Mouse (Mus musculus): ENCODE data around the gene Gm10644. TPM values are rescaled to one million over a fixed set of nuclear protein-coding genes. Genes with fewer than 3 reads are reported as not detected.

Gm10644 gene
- polyA plus RNA-seq, 1 experiment from 2014 or later = 1.1 TPM

DNA sequence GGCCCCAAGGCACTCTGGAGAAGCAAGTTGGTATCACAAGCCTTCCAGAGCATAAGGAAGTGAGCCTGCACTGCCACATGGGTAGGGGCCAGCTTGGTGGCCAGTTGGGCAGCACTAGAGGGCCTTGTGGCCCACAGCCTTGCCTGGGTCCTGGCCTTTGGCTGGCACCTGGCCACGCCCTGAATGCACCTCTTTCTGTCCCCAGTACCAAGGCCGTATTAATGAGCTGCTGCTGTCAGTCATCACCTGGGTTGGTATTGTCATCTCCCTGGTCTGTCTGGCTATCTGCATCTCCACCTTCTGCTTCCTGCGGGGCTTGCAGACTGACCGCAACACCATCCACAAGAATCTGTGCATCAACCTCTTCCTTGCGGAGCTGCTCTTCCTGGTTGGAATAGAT is 20.8 kb downstream of the Gm10644 start:
- no peak overlapping the region for H3K9ac ChIP-seq (replicated peaks; ENCODE audit: low read depth, low read length)
- WGBS = 88% methylated on average over 5 of the region's 5 CpGs
- H3K4me3 ChIP-seq (ENCODE audit: low read depth, low read length) = no peak overlapping the region
- H3K4me1 ChIP-seq (ENCODE audit: control insufficient read depth, insufficient read depth, low read length) = no peaks in the 10 kb centered on the region
- peaks cover 93% of the 10 kb centered on the region for H3K36me3 ChIP-seq (ENCODE audit: control insufficient read depth, insufficient read depth, low read length)
- H3K27me3 ChIP-seq (ENCODE audit: control insufficient read depth, insufficient read depth, low read length) = no peaks in the 10 kb centered on the region
- no peak overlapping the region for H3K4me2 ChIP-seq (ENCODE audit: low read depth, low read length)
- H3K9me3 ChIP-seq (ENCODE audit: control insufficient read depth, low read length) = no peaks in the 10 kb centered on the region
- ATAC-seq (ENCODE audit: low read depth) = no peak
- H3K27ac ChIP-seq (ENCODE audit: low read depth, low read length) = no peak overlapping the region

- no peaks in the 10 kb centered on the region for H3K9me3 ChIP-seq (ENCODE audit: control insufficient read depth, low read length)
- no peaks in the 10 kb centered on the region for H3K27me3 ChIP-seq (ENCODE audit: control insufficient read depth, insufficient read depth, low read length)
- H3K27ac ChIP-seq (ENCODE audit: low read depth, low read length) = no peak overlapping the region
- H3K9ac ChIP-seq (replicated peaks; ENCODE audit: low read depth, low read length) = no peak overlapping the region
- H3K4me1 ChIP-seq (ENCODE audit: control insufficient read depth, insufficient read depth, low read length) = no peaks in the 10 kb centered on the region
- H3K36me3 ChIP-seq (ENCODE audit: control insufficient read depth, insufficient read depth, low read length) = peaks cover 59% of the 10 kb centered on the region
- no peak overlapping the region for H3K4me2 ChIP-seq (ENCODE audit: low read depth, low read length)
- ATAC-seq (ENCODE audit: low read depth) = no peak
- H3K4me3 ChIP-seq (ENCODE audit: low read depth, low read length) = no peak overlapping the region
- 69% methylated on average over 7 of the region's 7 CpGs for WGBS
Measured at GRCm38 (mm10) chr8:83926266-83926665, 28.7 kb downstream of the Gm10644 start.

DNA sequence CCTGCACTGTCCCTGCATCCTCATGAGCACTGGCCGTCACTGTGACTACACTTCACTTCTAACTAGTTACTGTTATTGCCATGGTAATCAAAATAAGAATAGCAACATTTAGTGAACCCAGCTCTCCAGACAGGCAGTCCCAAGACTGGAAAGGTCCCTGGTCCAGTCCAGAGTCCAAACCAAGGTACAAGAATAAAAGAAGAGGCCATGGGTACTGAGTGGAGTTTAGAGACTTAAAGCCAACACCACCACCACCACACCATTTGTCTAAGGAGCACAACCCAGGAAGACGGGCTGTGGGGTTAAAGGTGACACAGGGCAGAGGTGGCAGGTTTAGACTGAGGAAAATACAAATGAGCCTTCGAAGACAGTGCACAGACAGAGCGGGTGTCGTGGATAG is 30.4 kb downstream of the Gm10644 start:
- H3K27ac ChIP-seq (ENCODE audit: low read depth, low read length) = no peak overlapping the region
- ATAC-seq (ENCODE audit: low read depth) = no peak
- 84% methylated on average over 5 of the region's 5 CpGs for WGBS
- H3K27me3 ChIP-seq (ENCODE audit: control insufficient read depth, insufficient read depth, low read length) = no peaks in the 10 kb centered on the region
- no peak overlapping the region for H3K9ac ChIP-seq (replicated peaks; ENCODE audit: low read depth, low read length)
- no peaks in the 10 kb centered on the region for H3K9me3 ChIP-seq (ENCODE audit: control insufficient read depth, low read length)
- peaks cover 49% of the 10 kb centered on the region for H3K36me3 ChIP-seq (ENCODE audit: control insufficient read depth, insufficient read depth, low read length)
- no peak overlapping the region for H3K4me2 ChIP-seq (ENCODE audit: low read depth, low read length)
- no peak overlapping the region for H3K4me3 ChIP-seq (ENCODE audit: low read depth, low read length)
- H3K4me1 ChIP-seq (ENCODE audit: control insufficient read depth, insufficient read depth, low read length) = no peaks in the 10 kb centered on the region

GRCm38 (mm10) chr8:83922727-83923126 is 32.3 kb downstream of the Gm10644 start:
- no peak for ATAC-seq (ENCODE audit: low read depth)
- 95% methylated on average over 8 of the region's 8 CpGs for WGBS
- Histone ChIP-seq H3K27ac (ENCODE audit: low read depth, low read length) (no peak overlapping the region), H3K27me3 (ENCODE audit: control insufficient read depth, insufficient read depth, low read length) (no peaks in the 10 kb centered on the region), H3K4me3 (ENCODE audit: low read depth, low read length) (no peak overlapping the region), H3K9me3 (ENCODE audit: control insufficient read depth, low read length) (no peaks in the 10 kb centered on the region), H3K9ac (replicated peaks; ENCODE audit: low read depth, low read length) (no peak overlapping the region), H3K4me2 (ENCODE audit: low read depth, low read length) (no peak overlapping the region), H3K36me3 (ENCODE audit: control insufficient read depth, insufficient read depth, low read length) (peaks cover 39% of the 10 kb centered on the region), H3K4me1 (ENCODE audit: control insufficient read depth, insufficient read depth, low read length) (no peaks in the 10 kb centered on the region)

- H3K27ac ChIP-seq (ENCODE audit: low read depth, low read length) = no peak overlapping the region
- H3K36me3 ChIP-seq (ENCODE audit: control insufficient read depth, insufficient read depth, low read length) = peaks cover 39% of the 10 kb centered on the region
- no peaks in the 10 kb centered on the region for H3K9me3 ChIP-seq (ENCODE audit: control insufficient read depth, low read length)
- no peak overlapping the region for H3K9ac ChIP-seq (replicated peaks; ENCODE audit: low read depth, low read length)
- no peaks in the 10 kb centered on the region for H3K27me3 ChIP-seq (ENCODE audit: control insufficient read depth, insufficient read depth, low read length)
- WGBS = 71% methylated on average over 3 of the region's 3 CpGs
- no peak overlapping the region for H3K4me3 ChIP-seq (ENCODE audit: low read depth, low read length)
- no peak overlapping the region for H3K4me2 ChIP-seq (ENCODE audit: low read depth, low read length)
- no peaks in the 10 kb centered on the region for H3K4me1 ChIP-seq (ENCODE audit: control insufficient read depth, insufficient read depth, low read length)
- peak; percentile 49 for ATAC-seq (ENCODE audit: low read depth)
Measured at GRCm38 (mm10) chr8:83921558-83921957, 33.4 kb downstream of the Gm10644 start.

DNA sequence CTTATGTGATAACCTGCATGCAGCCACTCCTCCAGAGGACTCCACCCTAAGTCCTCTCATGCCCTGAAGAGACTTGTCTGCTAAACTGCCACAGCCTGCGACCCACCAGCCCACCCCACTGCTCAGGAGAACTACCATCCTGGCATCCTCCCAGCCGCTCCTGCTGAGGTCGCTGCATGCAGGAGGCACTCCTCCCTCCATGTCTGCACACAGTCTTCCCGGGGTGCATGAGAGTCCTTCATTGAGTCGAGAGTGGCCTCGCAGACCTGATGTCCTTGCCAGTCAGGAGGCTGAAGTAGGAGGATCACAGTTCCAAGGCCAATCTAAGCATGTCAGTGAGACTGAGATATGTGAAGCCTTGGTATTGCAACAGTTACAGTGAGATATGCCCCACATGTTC is 37.4 kb downstream of the Gm10644 start:
- Histone ChIP-seq H3K27me3 (ENCODE audit: control insufficient read depth, insufficient read depth, low read length) (no peaks in the 10 kb centered on the region), H3K36me3 (ENCODE audit: control insufficient read depth, insufficient read depth, low read length) (peaks cover 15% of the 10 kb centered on the region), H3K4me2 (ENCODE audit: low read depth, low read length) (no peak overlapping the region), H3K27ac (ENCODE audit: low read depth, low read length) (no peak overlapping the region), H3K4me3 (ENCODE audit: low read depth, low read length) (no peak overlapping the region), H3K4me1 (ENCODE audit: control insufficient read depth, insufficient read depth, low read length) (no peaks in the 10 kb centered on the region; the same call in none of the 2 replicates), H3K9me3 (ENCODE audit: control insufficient read depth, low read length) (no peaks in the 10 kb centered on the region), H3K9ac (replicated peaks; ENCODE audit: low read depth, low read length) (no peak overlapping the region)
- no peak for ATAC-seq (ENCODE audit: low read depth)
- 82% methylated on average over 6 of the region's 6 CpGs for WGBS

DNA sequence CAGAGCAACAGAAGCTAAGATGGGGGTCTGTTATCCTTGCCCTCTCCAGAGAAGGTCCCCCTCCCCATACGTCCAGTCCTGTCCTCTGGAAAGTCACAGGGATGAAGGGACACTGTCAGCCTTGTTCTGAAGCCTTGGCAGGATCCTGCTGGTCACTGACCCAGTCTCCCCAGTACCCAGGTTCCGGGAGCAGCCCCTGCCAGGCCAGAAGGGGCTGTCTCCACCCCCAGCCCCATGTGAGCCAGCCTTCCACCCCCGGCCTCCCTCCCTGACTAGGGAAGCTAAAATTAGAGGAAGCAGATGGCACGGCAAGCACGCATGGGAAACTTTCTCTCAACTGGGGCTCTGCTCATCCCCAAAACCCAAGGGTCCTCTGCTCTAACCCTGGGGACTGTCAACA is 39.0 kb downstream of the Gm10644 start:
- Histone ChIP-seq H3K27me3 (ENCODE audit: control insufficient read depth, insufficient read depth, low read length) (no peaks in the 10 kb centered on the region), H3K27ac (ENCODE audit: low read depth, low read length) (no peak overlapping the region), H3K9me3 (ENCODE audit: control insufficient read depth, low read length) (no peaks in the 10 kb centered on the region), H3K4me1 (ENCODE audit: control insufficient read depth, insufficient read depth, low read length) (peaks cover 2% of the 10 kb centered on the region), H3K4me3 (ENCODE audit: low read depth, low read length) (no peak overlapping the region), H3K4me2 (ENCODE audit: low read depth, low read length) (no peak overlapping the region), H3K9ac (replicated peaks; ENCODE audit: low read depth, low read length) (no peak overlapping the region), H3K36me3 (ENCODE audit: control insufficient read depth, insufficient read depth, low read length) (peaks cover 6% of the 10 kb centered on the region; the same call in 1 of the 2 replicates)
- 58% methylated on average over 5 of the region's 5 CpGs for WGBS
- no peak for ATAC-seq (ENCODE audit: low read depth)

- Histone ChIP-seq H3K4me2 (ENCODE audit: low read depth, low read length) (no peak overlapping the region), H3K27ac (ENCODE audit: low read depth, low read length) (no peak overlapping the region), H3K4me1 (ENCODE audit: control insufficient read depth, insufficient read depth, low read length) (peaks cover 2% of the 10 kb centered on the region), H3K9ac (replicated peaks; ENCODE audit: low read depth, low read length) (no peak overlapping the region), H3K4me3 (ENCODE audit: low read depth, low read length) (no peak overlapping the region), H3K9me3 (ENCODE audit: control insufficient read depth, low read length) (no peaks in the 10 kb centered on the region), H3K27me3 (ENCODE audit: control insufficient read depth, insufficient read depth, low read length) (no peaks in the 10 kb centered on the region), H3K36me3 (ENCODE audit: control insufficient read depth, insufficient read depth, low read length) (no peaks in the 10 kb centered on the region; the same call in 1 of the 2 replicates)
- ATAC-seq (ENCODE audit: low read depth) = no peak
- 62% methylated on average over 5 of the region's 5 CpGs for WGBS
Measured at GRCm38 (mm10) chr8:83914860-83915259, 40.1 kb downstream of the Gm10644 start.

GRCm38 (mm10) chr8:83914232-83914631 is 40.8 kb downstream of the Gm10644 start:
- no peak overlapping the region for H3K27ac ChIP-seq (ENCODE audit: low read depth, low read length)
- no peaks in the 10 kb centered on the region for H3K27me3 ChIP-seq (ENCODE audit: control insufficient read depth, insufficient read depth, low read length)
- 95% methylated on average over 3 of the region's 3 CpGs for WGBS
- no peaks in the 10 kb centered on the region; the same call in 1 of the 2 replicates for H3K36me3 ChIP-seq (ENCODE audit: control insufficient read depth, insufficient read depth, low read length)
- no peaks in the 10 kb centered on the region for H3K9me3 ChIP-seq (ENCODE audit: control insufficient read depth, low read length)
- no peak overlapping the region for H3K4me3 ChIP-seq (ENCODE audit: low read depth, low read length)
- no peak overlapping the region for H3K9ac ChIP-seq (replicated peaks; ENCODE audit: low read depth, low read length)
- H3K4me1 ChIP-seq (ENCODE audit: control insufficient read depth, insufficient read depth, low read length) = peaks cover 7% of the 10 kb centered on the region
- ATAC-seq (ENCODE audit: low read depth) = no peak
- no peak overlapping the region for H3K4me2 ChIP-seq (ENCODE audit: low read depth, low read length)

All from neural tube, embryonic 14.5 days (tissue).